Mouse (Mus musculus): ENCODE measurements around the gene Rassf4. TPM values are rescaled to one million over a fixed set of nuclear protein-coding genes. Genes with fewer than 3 reads are reported as not detected.

Gene Rassf4
- polyA plus RNA-seq, 1 experiment from 2014 or later: 7.1 TPM

Small RNA genes lying within 50 kb of the gene (microRNA-seq; reads per million reads assigned to microRNA genes)
- gene Mir7043 (ENCODE audit: borderline number of aligned reads): not detected

Other genes with a start within 250 kb of the Rassf4 start
- 0.81 and 1.2 TPM in 2 replicates for gene Alox5, start 212.8 kb downstream of the Rassf4 start, polyA plus RNA-seq (2015; fragmentation: Nextera tagmentation; extraction: Ambion mirVana)
- not detected in 2 replicates for gene Olfr211, start 184.9 kb downstream of the Rassf4 start, polyA plus RNA-seq (2015; fragmentation: Nextera tagmentation; extraction: Ambion mirVana)
- not detected in 2 replicates for gene Olfr212, start 167.4 kb downstream of the Rassf4 start, polyA plus RNA-seq (2015; fragmentation: Nextera tagmentation; extraction: Ambion mirVana)
- gene Olfr213, start 135.5 kb downstream of the Rassf4 start, polyA plus RNA-seq (2015; fragmentation: Nextera tagmentation; extraction: Ambion mirVana): not detected in 2 replicates
- gene Gm5580, start 122.8 kb downstream of the Rassf4 start, polyA plus RNA-seq (2015; fragmentation: Nextera tagmentation; extraction: Ambion mirVana): 0.52 and 1.0 TPM in 2 replicates
- gene Olfr214, start 119.7 kb downstream of the Rassf4 start, polyA plus RNA-seq (2015; fragmentation: Nextera tagmentation; extraction: Ambion mirVana): not detected in 2 replicates
- gene Olfr215, start 89.8 kb downstream of the Rassf4 start, polyA plus RNA-seq (2015; fragmentation: Nextera tagmentation; extraction: Ambion mirVana): not detected in 2 replicates
- gene Zfp422, start 45.0 kb downstream of the Rassf4 start, polyA plus RNA-seq (2015; fragmentation: Nextera tagmentation; extraction: Ambion mirVana): 160 and 169 TPM in 2 replicates
- gene Depp1, start 23.3 kb downstream of the Rassf4 start, polyA plus RNA-seq (2015; fragmentation: Nextera tagmentation; extraction: Ambion mirVana): 10.3 and 10.5 TPM in 2 replicates
- 0.04 TPM in 2 replicates for gene Tmem72, start 43.0 kb upstream of the Rassf4 start, polyA plus RNA-seq (2015; fragmentation: Nextera tagmentation; extraction: Ambion mirVana)